Mouse (Mus musculus) T-helper 17 cell (primary cell): ENCODE data around the gene Cog4.

Experiments used
- in situ Hi-C, 2 experiments: fragments of 300-600 bp; cut with MboI, MseI; formaldehyde crosslinking; loops; 1 replicate in 1 of 2; 2 replicates in 1 of 2; pipeline ENCODE4 v1.15.1; 2025; ENCODE audit warnings: high pct_unique_total_duplicates in 2 of 2

Cog4 gene

GRCm38 (mm10) chr8:110888441-110888840 lies 42.0 kb downstream of the Cog4 start:
- in situ Hi-C loops, result no loop called here

DNA sequence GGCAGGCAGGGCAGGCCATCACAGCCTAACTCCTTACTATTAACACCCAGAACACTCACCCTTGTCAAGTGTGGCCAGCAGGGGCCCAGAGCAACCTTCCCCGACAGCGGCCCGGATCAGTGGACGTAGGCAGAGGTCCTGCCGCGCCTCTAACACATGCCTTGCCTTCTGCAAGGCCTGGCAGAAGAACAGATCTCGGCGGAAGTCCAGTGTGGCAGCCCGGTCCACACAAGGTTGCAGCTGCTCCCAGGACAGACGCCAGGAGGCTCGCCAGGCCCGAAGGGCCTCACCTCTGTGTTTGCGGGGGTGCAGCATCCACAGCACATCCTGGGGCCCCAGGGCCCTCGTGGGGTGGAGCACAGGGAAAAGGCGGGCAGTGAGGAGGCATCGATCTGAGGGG lies 42.5 kb downstream of the Cog4 start:
- in situ Hi-C loops, result no loop called here

DNA sequence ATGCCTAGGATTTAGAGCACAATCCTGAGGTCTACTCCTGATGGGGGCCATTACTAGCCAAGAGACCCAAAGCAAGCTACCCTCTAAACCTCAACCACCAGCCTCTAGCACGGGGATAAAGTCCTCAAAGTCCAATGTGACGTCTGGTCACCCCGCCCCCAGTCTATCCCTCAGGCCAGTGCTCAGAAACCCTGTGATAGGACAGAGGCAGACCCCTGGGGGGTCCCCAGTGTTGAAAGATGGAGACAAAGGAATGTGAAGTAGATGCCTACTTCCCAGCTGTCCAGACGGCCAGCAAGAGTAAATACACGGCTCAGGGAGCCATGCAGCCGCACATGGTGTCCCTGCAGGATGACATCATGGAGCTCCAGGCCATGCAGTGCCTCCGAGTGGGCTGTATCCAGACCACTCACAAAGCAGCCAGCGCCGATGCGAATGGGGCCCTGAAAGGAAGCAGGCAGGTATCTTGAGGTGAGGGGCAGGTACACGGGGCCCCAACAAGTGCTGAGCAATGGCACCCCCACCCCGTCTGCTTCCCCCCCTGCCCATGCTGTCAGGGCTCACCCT lies 43.6 kb downstream of the Cog4 start:
- in situ Hi-C loops, result no loop called here

- in situ Hi-C loops, result no loop called here
Observed at GRCm38 (mm10) chr8:110892040-110892439, 45.6 kb downstream of the Cog4 start.

DNA sequence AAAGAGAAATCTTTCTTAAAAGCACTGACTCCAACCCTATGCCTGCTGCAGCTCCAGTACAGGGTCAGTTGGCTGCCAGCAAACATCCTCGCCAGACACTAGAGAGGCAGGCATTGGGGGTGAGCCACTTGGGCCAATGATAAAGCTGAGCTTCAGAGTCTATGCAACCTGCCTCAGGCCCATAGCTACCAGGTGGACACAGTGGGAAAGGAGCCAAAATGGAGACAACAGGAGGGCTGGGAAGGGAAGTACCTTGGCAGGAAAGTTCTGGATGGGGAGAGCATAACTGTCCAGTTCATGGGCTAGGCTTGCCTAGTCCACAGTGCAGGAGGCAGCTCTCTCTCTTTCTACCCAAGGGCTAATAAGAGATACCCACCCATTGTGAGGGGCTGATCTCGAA lies 46.5 kb downstream of the Cog4 start:
- in situ Hi-C loops, result no loop called here

- in situ Hi-C loops, result no loop called here
Observed at GRCm38 (mm10) chr8:110894851-110895250, 48.5 kb downstream of the Cog4 start.

DNA sequence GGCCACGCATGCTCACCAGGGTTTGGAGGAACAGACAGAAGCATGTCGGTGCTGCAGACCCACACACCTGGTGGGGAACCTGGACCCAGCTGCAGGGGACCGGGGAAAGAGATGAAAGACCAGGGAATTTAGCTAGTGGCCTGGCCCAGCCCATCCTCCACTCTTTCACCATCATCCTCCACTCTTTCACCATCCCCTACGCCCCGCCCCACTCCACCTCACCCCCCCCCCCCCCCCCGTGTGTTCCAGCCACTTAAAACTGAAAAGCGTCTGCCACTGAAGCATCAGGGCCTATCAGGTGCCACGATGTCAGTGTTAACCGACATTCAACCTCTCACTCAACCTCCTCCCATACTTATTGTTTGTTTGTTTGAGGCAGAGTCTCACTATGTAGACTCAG lies 48.9 kb downstream of the Cog4 start:
- in situ Hi-C loops, result no loop called here

- in situ Hi-C loops, result no loop called here
Observed at GRCm38 (mm10) chr8:110895812-110896211, 49.4 kb downstream of the Cog4 start.

DNA sequence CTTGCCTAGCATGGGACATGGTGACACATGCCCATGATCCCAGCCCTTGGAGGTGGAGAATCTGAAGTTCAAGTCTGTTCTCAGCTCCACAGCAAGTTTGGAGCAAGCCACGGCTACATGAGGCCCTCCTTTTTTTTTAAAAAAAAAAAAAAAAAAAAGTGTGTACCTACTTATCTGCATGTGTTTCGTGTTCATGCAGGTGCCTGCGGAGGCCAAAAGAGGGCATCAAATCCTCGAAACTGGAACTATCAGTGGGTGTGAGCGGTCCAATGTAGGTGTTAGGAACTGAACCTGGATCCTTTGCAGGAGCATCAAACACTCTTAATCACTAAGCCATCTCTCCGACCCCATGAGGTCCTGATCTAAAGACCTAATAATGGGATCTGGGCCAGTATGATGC lies 51.1 kb downstream of the Cog4 start:
- in situ Hi-C loops, result no loop called here

GRCm38 (mm10) chr8:110901056-110901455 lies 54.7 kb downstream of the Cog4 start:
- in situ Hi-C loops, result loop anchor here in 1 of 2 experiments (25.0 kb wide), 1 partner anchor 689 kb away; the partner anchor contains the start of gene Cmtr2

DNA sequence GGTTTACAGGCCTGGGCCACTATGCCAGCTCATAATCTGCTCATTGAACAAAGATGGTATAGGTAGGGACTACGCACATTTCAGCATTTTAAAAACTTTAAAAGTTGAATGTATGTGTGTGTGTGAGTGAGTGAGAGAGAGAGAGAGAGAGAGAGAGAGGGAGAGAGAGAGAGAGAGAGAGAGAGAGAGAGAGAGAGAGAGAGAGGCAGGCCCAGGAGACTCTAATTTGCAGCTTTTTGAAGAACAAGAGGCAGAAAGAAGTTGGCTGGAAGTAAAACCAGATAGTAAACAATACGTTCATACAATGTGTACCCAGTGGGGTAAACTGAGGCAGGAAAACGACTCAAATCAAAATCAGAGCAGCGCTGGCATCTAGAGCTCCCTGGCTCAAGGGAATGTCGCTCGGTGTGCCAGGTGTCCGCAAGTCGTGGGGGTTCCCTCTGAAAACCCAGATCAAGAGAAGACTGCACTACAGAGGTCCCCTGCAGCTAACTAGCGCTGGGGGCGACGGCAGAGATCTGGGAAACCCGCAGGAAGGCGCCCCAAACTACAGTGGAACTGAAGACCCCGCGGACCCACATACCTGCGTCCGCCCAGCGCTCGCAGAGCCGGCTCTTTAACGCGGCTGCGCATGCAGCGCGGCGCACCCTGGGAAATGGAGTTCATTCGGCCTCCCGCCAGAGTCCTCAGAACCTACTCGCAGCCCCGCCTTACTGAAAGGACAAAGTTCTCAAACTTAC lies 55.6 kb downstream of the Cog4 start, which contains the start of gene Fuk:
Gene Fuk, minus strand, starts transcription at position 650 of the 740 bp plus-strand sequence.
- in situ Hi-C loops, result loop anchor here in 1 of 2 experiments (25.0 kb wide), 1 partner anchor 690 kb away; the partner anchor contains the start of gene Cmtr2

GRCm38 (mm10) chr8:110902579-110902965 lies 56.2 kb downstream of the Cog4 start:
- in situ Hi-C loops, result loop anchor here in 1 of 2 experiments (25.0 kb wide), 1 partner anchor 690 kb away; the partner anchor contains the start of gene Cmtr2

DNA sequence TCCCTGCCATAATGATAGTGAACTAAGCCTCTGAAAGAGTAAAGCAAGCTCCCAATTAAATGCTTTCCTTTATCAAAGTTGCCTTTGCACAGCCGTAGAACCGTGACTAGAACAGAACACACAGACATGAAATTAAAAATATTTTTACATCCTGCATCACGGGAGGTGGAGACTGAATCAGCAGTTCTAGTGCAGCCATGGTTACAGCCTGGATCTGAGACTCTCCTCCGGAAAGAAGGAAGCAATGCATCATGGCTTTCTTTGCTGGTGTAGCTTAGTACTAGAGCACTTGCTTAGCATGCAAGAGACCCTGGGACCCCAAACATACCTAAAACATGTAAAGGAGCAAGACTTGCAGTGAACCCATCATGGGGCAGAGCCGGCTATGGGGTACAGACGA lies 59.0 kb downstream of the Cog4 start:
- in situ Hi-C loops, result loop anchor here in 1 of 2 experiments (25.0 kb wide), 1 partner anchor 693 kb away; the partner anchor contains the start of gene Cmtr2

DNA sequence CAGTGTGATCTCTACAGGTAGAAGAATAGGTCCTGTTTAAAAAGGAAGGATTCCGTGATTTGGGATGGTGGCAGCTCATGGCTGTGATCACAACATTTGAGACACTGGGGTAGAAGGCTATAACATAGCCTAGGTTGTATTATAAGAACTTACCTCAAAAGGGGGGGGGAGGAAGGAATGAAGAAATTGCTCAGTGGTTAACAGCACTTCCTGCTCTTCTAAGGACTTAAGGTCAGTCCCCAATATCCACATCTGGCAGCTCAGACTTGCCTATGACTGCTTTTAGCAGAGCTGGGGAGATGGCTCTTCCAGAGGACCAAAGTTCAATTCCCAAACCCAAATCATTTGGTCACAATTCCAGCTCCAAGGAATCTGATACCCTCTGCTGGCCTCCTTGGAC lies 60.3 kb downstream of the Cog4 start:
- in situ Hi-C loops, result loop anchor here in 1 of 2 experiments (25.0 kb wide), 1 partner anchor 694 kb away; the partner anchor contains the start of gene Cmtr2

DNA sequence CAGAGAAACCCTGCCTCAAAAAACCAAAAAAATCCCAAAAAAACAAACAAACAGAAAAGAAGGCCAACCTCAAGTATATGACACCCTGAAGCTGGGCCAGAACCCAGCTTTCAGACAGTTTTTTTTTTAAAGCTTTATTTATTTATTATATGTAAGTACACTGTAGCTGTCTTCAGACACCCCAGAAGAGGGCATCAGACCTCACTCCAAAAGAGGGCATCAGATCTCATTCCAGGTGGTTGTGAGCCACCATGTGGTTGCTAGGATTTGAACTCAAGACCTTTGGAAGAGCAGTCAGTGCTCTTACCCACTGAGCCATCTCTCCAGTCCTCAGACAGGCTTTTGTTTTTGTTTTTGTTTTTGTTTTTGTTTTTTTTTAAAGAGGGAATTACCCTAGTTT lies 63.5 kb downstream of the Cog4 start:
- in situ Hi-C loops, result loop anchor here in 1 of 2 experiments (25.0 kb wide), 1 partner anchor 698 kb away; the partner anchor contains the start of gene Cmtr2

- in situ Hi-C loops, result loop anchor here in 1 of 2 experiments (25.0 kb wide), 1 partner anchor 700 kb away; the partner anchor contains the start of gene Cmtr2
Observed at GRCm38 (mm10) chr8:110911576-110912570, 65.5 kb downstream of the Cog4 start.

GRCm38 (mm10) chr8:110917415-110917814 lies 71.0 kb downstream of the Cog4 start:
- in situ Hi-C loops, result loop anchor here in 1 of 2 experiments (25.0 kb wide), 1 partner anchor 705 kb away; the partner anchor contains the start of gene Cmtr2

GRCm38 (mm10) chr8:110918027-110918426 lies 71.6 kb downstream of the Cog4 start:
- in situ Hi-C loops, result loop anchor here in 1 of 2 experiments (25.0 kb wide), 1 partner anchor 706 kb away; the partner anchor contains the start of gene Cmtr2

DNA sequence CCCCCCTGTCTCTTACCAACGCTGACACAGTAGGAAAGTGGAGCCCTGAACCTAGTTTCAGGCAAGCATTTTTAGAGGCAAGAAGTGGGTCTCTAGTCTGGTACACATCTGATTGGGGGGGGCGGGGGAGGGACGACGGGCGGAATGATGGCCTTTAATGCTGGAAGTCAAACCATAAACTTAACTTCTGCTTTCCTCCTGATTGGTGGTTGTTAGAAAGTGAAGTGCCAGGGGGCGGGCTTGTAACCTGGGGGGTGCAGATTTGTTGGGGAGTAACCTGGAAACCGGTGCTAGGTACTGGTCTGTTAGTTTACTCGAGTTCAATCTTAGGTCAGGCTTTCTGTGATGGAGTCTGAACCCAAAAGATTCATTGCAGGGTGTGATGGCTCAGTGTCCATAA lies 72.1 kb downstream of the Cog4 start:
- in situ Hi-C loops, result loop anchor here in 1 of 2 experiments (25.0 kb wide), 1 partner anchor 706 kb away; the partner anchor contains the start of gene Cmtr2

DNA sequence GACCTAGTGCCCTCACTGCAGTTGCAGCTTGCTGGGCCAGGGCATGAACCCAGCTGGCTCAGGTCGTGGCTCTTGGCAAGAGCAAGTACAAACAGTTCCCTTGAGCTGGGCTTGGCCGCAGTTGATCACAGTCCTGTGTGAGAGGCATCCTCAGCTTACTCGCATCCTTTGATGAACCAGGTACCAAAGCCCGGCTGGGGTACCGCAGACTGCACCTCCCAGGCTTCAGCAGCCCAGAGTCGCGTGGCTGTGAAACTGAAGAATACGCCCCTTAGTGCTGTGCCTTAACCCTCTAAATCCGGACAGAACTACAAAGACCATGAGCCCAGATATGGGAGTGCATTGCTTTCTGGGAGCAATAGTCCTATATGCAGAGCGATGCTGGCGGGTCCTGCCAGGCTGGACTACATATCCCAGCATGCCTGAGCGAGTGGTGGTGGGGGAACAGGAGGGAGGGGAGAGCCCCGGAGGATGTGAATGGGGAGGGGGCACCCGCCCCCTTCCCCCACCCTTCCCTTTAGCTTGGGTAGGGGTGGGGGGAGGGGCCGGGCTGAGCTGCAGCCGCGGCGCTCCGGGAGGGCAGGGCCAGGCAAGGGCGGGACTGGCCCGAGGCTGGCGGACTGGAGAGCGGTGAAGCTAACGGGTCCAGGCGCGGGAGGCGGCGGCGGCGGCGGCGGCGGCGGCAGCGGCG lies 73.1 kb downstream of the Cog4 start, which contains the start of gene St3gal2:
Gene St3gal2, plus strand, starts transcription at position 582 of the 691 bp plus-strand sequence.
- in situ Hi-C loops, result loop anchor here (5.0 to 25.0 kb wide), 2 partner anchors 38 to 707 kb away; partner anchors contain the start of gene Cmtr2 (in 1 of the 2)
